Mouse (Mus musculus): ENCODE measurements around the gene Gm21887. TPM values are rescaled to one million over a fixed set of nuclear protein-coding genes. Genes with fewer than 3 reads are reported as not detected.
"Not testable (repeated sequence)": the region's sequence is repeated elsewhere in the genome, so short reads cannot be mapped to it uniquely, and the experiment has no call there.

Gene Gm21887
- total RNA-seq, 2 experiments from 2014 or later: 48.5 to 82.4 TPM

DNA sequence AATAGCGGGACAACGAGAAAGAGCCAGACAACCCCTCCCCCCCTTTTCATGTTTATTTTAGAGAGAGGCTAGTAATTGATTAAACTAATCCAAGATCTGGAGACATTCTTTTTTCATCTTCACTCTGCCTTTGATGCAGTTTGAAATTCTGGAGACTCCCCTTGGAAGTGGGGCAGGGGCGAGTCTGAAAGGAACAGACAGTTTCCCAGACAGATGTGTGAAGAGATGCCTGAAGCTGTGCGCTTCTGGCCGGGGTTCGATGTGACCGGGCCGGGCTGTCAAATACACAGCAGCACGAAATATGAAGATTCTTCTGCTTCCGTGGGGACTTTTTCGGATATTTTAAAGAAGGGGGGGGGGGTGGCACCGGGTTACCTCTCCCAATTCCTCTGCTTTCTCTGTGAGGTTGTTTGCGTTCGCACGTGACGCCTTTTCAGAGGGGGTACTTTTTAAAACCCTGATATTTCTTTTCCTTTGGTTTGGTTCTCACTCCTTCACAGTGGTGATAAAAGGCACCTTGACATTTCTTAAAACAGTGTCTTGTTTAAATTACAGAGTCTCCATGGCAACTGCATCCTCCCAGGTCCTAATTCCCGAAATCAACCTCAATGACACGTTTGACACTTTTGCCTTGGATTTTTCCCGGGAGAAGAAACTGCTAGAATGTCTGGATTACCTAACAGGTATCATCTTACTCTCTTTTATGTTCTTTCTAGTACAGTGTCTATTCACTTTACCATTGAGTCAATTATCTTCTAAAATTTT lies 25.9 kb upstream of the Gm21887 start:
- not testable (repeated sequence) for DNase-seq (ENCODE audit: low spot score in 2 of 2)

DNA sequence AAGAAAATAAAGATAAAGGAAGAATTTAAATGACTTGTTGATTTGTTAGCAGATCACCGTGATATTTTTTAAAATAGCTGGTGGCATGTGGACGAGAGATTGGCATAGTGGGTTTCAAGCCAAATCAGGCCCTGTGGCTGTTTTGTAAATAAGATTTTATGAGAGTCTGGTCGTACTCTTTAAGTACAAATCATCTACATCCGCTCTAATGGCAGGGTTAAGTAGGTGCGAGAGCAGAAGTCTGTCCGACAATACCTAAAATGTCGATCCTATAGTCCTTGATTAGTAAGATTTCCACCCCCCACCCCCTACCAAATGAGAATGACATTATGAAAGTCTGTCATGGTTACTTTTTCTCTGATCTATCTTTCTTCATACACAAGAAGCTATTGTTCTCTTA lies 25.1 kb upstream of the Gm21887 start:
- DNase-seq (ENCODE audit: low spot score in 2 of 2): not testable (repeated sequence)

DNA sequence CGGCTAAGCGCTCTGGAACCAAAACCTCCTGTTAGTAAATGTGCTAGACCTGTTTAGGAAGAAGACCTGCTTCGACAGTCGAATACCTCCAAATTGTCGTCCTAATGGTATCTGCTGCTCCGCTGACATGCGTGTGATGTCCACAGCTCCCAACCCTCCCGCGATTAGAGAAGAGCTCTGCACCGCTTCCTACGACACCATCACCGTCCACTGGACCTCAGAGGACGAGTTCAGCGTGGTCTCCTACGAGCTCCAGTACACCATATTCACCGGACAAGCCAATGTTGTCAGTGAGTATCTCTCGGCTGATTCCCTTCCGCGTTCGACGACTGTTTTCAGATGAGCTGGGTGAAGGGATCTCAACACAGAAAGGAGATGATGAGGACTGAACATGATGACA lies 24.6 kb upstream of the Gm21887 start:
- DNase-seq (ENCODE audit: low spot score in 2 of 2): not testable (repeated sequence)

DNA sequence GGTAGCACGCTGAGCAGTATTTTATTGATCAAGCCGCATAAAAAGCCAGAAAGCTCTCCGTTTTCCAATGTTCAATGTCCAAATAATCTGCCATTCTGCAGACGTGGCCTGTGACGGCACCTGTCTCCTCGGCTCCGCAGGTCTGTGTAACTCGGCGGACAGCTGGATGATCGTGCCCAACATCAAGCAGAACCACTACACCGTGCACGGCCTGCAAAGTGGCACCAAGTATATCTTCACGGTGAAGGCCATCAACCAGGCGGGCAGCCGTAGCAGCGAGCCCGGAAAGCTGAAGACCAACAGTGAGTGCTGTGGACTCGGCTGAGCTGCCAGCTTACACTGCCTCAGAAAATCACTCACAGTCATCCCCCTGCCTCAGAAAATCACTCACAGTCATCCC lies 23.7 kb upstream of the Gm21887 start:
- not testable (repeated sequence) for DNase-seq (ENCODE audit: low spot score in 2 of 2)

DNA sequence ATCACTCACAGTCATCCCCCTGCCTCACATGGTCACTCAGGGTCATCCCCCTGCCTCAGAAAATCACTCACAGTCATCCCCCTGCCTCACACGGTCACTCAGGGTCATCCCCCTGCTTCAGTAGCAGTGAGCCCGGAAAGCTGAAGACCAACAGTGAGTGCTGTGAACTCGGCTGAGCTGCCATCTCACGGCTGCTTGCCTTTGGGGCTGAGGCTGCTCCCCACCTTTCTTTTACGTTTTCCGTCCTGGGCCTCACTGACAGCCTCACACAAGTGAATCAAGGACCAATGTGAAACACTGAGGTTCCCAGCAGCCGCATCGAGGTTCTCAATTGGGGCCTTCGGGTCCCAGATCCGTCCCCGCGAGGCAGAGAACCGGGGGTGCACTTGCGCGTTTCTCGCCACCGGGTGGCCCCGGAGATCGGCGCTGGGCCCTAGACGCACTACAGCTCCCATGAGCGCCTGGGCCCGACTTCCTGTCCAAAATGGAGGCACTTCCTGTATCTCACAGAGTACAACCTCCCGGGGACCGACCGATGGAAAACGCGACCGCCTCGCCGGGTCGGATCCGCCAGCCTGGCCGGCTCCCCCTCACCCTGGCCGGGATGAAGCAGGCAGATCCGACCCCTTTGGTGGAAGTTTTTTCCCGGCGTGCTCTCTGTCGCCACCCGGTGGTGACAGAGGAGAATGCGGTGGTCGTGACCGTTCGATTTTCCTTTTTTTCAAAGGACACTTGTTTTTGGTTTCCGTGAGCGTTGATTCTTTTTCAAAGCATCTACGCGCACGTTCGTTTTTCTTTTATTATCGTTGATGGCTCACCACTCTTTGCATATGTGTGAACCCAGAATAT lies 22.7 kb upstream of the Gm21887 start:
- DNase-seq (ENCODE audit: low spot score in 2 of 2): peak; percentile 86 to 92

DNA sequence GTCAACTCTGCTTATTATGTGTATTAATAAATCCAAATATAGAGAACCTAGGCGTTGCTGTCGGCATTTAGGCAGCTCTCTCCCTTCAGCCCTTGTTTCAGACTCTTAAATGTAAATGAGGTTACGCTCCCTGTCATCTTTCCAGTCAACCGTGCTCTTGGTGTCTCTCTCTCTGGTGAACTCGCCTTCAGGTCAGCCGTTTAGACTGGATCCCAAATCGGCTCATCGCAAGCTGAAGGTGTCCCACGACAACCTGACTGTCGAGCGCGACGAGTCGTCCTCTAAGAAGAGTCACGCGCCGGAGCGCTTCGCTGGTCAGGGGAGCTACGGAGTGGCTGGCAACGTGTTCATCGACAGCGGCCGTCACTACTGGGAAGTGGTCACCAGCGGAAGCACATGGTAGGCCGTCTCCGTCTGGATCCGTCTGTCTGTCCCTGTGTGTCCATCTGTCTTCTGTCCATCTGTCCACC lies 22.1 kb upstream of the Gm21887 start:
- not testable (repeated sequence) for DNase-seq (ENCODE audit: low spot score in 2 of 2)

DNA sequence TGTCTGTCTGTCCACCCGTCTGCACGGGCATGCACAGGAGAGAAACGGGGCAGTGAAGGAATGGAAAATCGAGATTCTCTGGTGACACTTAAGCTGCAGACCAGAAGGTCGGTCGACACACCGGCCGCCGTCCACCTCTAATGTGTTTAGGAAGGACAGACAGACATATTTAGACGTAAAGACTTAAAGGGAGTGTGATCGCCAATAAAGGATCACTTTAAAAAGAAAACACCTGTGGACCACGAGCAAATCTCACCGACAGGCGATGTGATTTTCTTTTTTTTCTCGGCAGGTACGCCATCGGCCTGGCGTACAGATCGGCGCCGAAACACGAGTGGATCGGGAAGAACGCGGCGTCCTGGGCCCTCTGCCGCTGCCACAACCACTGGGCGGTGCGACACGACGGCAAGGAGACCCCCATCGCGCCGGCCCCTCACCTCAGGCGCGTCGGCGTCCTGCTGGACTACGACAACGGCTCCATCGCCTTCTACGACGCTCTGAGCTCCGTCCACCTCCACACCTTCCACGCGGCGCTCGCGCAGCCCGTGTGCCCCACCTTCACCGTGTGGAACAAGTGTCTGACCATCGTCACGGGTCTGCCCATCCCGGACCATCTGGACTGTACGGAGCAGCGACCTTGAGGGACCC lies 20.8 kb upstream of the Gm21887 start:
- not testable (repeated sequence) for DNase-seq (ENCODE audit: low spot score in 2 of 2)

DNA sequence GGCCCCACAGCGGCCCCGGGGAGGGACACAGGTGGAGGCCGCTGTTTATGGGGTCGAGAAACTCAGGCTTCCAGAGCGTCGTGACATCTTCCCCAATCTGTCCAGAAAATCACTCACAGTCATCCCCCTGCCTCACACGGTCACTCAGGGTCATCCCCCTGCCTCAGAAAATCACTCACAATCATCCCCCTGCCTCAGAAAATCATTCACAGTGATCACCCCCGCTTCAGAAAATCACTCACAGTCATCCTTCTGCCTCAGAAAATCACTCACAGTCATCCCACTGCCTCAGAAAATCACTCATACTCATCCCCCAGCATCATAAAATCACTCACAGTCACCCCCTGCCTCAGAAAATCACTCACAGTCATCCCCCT lies 20.3 kb upstream of the Gm21887 start:
- DNase-seq (ENCODE audit: low spot score in 2 of 2): not testable (repeated sequence)

DNA sequence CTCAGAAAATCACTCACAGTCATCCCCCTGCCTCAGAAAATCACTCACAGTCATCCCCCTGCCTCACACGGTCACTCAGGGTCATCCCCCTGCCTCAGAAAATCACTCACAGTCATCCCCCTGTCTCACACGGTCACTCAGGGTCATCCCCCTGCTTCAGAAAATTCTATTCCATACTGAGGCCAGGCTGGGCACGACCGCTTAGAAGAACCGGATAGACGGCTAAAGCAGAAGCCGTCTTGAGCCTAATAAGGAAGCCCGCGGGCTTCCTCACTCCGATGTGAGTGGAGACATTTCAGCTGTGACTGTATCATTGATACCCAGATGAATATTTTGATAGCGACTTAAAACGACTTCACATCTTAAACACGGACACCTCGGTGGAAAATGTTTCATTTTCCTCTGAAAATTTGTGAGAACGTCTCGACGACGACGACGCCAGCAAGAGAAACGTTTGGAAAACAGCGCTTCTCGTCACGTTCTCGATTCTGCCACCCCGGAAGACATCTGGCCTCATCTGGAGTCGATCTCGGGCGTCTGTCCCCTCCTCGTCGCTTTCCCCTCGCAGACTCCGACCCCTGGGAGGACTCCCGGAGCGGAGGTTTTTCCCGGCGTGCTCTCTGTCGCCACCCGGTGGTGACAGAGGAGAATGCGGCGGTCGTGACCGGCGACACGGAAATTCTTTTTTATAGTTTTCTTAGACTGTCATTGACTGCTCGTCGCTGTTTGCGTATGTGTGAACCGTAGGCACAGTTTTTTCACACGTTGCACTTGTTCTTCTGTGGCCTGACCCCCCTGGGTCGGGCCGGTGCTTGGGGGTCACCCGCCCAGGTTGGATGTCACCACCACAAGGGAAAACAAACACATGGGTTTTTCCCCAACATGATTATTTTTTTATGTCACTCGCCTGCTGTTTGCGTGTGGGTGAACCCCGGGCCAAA lies 19.5 kb upstream of the Gm21887 start:
- peak; percentile 66 to 84 for DNase-seq (ENCODE audit: low spot score in 2 of 2)

DNA sequence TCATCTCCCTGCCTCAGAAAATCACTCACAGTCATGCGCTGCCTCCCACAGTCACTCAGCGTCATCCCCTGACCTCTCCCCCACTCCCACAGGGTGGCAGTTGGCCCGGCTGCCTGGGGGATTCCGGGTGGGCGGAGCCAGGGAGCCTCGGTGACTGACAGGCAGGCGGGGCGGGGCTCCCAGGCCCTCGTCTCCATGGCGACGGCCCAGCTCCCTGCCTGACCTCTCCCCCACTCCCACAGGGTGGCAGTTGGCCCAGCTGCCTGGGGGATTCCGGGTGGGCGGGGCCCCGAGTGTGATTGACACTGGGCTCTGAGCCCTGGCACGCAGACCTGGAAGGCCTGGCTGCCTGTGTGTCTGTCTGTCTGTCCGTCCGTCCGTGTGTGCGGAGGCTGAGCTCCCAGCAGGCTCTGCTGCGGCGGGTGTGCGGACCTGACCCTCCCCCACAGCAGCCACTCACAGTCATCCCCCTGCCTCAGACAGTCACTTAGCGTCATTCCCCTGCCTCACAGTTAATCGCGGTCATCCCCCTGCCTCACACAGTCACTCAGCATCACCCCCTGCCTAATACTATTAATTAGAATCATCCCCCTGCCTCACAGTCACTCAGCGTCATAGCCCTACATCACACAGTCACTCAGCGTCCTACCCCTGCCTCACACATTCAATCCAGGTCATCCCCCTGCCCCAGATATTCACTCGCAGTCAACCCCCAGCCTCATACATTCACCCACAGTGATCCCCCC lies 18.2 kb upstream of the Gm21887 start:
- peak; percentile 67 to 95 for DNase-seq (ENCODE audit: low spot score in 2 of 2)

DNA sequence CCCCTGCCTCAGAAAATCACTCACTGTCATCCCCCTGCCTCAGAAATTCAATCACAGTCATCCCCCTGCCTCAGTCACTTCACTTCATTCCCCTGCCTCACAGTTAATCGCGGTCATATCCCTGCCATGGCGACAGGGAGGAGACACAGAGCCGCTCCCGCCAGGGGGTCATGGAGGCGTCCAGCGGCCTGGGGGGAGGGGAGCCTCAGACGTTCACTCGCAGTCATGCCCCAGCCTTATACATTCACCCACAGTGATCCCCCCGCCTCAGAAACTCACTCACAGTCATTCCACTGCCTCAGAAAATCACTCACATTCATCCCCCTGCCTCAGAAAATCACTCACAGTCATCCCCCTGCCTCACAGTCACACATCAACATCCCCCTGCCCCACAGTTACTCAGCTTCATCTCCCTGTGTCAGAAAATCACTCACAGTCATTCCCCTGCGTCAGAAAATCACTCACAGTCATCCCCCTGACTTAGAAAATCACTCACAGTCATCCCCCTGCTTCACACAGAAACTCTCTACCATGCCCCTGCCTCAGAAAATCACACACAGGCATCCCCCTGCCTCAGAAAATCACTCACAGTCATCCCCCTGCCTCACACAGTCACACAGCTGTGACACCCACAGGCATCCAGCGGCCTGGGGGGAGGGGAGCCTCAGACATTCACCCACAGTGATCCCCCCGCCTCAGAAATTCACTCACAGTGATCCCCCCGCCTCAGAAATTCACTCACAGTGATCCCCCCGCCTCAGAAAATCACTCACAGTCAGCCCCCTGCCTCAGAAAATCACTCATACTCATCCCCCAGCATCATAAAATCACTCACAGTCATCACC lies 17.2 kb upstream of the Gm21887 start:
- not testable (repeated sequence) for DNase-seq (ENCODE audit: low spot score in 2 of 2)

DNA sequence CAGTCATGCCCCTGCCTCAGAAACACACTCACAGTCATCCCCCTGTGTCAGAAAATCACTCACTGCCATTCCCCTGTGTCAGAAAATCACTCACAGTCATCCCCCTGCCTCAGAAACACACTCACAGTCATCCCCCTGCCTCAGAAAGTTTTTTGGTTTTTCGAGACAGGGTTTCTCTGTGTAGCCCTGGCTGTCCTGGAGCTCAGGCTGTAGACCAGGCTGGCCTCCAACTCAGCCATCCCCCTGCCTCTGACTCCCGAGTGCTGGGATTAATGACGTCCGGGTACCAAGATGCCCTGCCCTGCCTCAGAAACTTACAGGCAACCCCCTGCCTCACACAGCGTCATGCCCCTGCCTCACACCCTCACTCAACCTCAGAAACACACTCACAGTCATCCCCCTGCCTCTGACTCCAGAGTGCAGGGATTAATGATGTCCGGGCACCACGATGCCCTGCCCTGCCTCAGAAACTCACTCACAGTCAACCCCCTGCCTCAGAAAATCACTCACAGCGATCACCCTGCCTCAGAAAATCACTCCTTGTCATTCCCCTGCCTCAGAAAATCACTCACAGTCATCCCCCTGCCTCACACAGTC lies 16.4 kb upstream of the Gm21887 start:
- DNase-seq (ENCODE audit: low spot score in 2 of 2): not testable (repeated sequence)

DNA sequence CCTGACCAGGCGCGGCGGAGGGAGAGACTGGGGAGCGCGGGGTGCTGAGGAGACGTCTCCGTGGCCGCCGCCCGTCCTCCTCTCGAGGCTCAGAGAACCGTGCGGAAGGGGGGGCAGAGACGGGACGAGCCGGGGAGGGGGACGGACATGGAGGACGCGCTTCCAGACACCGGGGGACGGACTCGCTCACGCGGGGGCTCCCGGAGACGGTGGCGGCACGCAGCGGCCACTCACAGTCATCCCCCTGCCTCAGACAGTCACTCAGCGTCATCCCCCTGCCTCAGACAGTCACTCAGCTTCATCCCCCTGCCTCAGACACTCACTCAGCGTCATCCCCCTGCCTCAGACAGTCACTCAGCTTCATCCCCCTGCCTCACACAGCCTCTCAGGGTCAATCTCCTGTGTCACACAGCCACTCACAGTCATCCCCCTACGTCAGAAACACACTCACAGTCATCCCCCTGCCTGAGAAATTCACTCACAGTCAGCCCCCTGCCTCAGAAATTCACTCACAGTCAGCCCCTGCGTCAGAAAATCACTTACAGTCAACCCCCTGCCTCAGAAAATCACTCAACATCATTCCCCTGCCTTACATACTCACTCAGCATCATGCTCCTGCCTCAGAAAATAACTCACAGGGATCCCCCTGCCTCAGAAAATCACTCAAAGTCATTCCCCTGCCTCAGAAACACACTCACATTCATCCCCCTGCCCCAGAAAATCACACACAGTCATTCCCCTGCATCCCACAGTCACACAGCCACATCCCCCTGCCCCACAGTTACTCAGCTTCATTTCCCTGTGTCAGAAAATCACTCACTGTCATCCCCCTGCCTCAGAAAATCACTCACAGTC lies 15.2 kb upstream of the Gm21887 start:
- DNase-seq (ENCODE audit: low spot score in 2 of 2): not testable (repeated sequence)

DNA sequence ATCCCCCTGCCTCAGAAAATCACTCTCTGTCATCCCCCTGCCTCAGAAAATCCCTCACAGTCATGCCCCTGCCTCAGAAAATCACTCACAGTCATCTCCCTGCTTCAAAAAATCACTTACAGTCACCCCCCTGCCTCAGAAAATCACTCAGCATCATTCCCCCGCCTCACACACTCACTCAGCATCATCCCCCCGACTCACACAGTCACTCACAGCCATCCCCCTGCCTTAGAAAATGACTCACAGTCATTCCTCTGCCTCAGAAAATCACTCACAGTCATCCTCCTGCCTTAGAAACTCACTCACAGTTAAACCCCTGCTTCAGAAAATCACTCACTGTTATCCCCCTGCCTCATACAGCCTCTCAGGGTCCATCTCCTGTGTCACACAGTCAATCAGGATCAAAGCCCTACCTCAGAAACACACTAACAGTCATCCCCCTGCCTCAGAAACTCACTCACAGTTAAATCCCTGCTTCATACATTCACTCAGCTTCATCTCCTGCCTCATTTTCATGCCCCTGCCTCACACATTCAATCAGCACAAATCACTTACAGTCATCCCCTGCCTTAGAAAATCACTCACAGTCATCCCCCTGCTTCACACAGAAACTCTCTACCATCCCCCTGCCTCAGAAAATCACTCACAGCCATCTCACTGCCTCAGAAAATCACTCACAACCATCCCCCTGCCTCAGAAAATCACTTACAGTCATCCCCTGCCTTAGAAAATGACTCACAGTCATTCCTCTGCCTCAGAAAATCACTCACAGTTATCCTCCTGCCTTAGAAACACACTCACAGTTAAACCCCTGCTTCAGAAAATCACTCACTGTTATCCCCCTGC lies 14.4 kb upstream of the Gm21887 start:
- DNase-seq (ENCODE audit: low spot score in 2 of 2): not testable (repeated sequence)

DNA sequence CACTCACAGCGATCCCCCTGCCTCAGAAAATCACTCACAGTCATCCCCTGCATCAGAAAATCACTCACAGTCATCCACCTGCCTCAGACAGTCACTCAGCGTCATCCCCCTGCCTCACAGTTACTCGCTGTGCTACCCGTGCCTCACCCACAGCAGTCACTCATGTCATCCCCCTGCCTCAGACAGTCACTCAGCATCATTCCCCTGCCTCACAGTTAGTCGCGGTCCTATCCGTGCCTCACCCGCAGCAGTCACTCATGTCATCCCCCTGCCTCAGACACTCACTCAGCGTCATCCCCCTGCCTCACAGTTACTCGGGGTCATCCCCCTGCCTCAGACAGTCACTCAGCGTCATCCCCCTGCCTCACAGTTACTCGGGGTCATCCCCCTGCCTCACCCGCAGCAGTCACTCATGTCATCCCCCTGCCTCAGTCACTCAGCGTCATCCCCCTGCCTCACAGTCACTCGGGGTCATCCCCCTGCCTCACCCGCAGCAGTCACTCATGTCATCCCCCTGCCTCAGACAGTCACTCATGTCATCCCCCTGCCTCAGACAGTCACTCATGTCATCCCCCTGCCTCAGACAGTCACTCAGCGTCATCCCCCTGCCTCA lies 13.4 kb upstream of the Gm21887 start:
- not testable (repeated sequence) for DNase-seq (ENCODE audit: low spot score in 2 of 2)

DNA sequence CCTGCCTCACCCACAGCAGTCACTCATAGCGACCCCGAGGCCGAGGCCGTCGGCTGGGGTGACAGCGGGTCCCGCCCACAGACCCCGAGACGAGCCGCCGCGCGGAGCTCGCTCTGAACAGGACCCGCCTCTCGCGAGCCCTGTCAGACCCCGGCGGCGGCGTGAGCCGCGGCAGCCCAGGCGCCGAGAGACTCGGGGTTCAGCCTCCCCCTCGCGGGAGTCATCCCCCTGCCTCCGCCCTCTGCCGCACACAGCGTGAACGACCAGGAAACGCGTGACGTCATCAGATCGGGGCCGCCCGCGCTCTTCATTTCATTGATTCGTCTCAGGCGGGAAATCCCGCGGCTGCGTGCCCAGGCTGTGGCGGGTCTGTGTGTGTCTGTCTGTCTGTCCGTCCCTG lies 12.5 kb upstream of the Gm21887 start:
- peak; percentile 77 to 90 for DNase-seq (ENCODE audit: low spot score in 2 of 2)
